Mouse (Mus musculus): Measurements from ENCODE around the gene Psmb3. TPM values are rescaled to one million over a fixed set of nuclear protein-coding genes. Genes with fewer than 3 reads are reported as not detected.

Psmb3 gene
- total and polyA plus RNA-seq, 3 experiments: 560 to 1,251 (median 863) TPM

- H3K27me3 ChIP-seq (replicated peaks): no peaks in the 10 kb centered on the region
- H3K4me3 ChIP-seq (replicated peaks in 1 of 3; ENCODE audit: low read depth in 2 of 3, low read length in 2 of 3, poor library complexity in 1 of 3): peak within 1 kb of the TSS; percentile 82 to 96 (median 82)
- dilution Hi-C loops (cut with MboI; ENCODE audit: extremely low pct_ligation_motif_present, extremely low pct_unique_long_range_greater_than_20kb, low sequenced_read_pairs) (no loop called here), in situ Hi-C loops (cut with MboI; ENCODE audit: low pct_ligation_motif_present, low pct_unique_long_range_greater_than_20kb, low sequenced_read_pairs) (no loop called here)
- peaks cover 26 to 38% of the 10 kb centered on the region in 2 experiments for H3K36me3 ChIP-seq (replicated peaks in 1 of 2; ENCODE audit: control insufficient read depth in 1 of 2, insufficient read depth in 1 of 2, low read length in 1 of 2)
- TF ChIP-seq NELFE (IDR thresholded peaks at IDR 0.05; ENCODE audit: low read depth, low read length) (peak; percentile 18; the same call in 1 of the 2 replicates), JUN (IDR thresholded peaks at IDR 0.05; ENCODE audit: insufficient read depth, low read depth, low read length) (no peak), JUND (conservative IDR thresholded peaks at IDR 0.05; ENCODE audit: low read depth, low read length) (no peak), ZNF384 (IDR thresholded peaks at IDR 0.05; ENCODE audit: low read depth, low read length) (no peak; the same call in 1 of the 2 replicates), TBP (conservative IDR thresholded peaks at IDR 0.05; ENCODE audit: low read depth, low read length) (0 out of 2 replicates have a peak, but pooled peaks have one; percentile 54), ZKSCAN1 (IDR thresholded peaks at IDR 0.05; ENCODE audit: borderline replicate concordance, low read depth, low read length) (no peak), CTCF (conservative IDR thresholded peaks at IDR 0.05 in 1 of 2, IDR thresholded peaks at IDR 0.05 in 1 of 2; ENCODE audit: low read depth in 2 of 2, low read length in 2 of 2) (no peak), GABPA (IDR thresholded peaks at IDR 0.05; ENCODE audit: insufficient replicate concordance, low read depth, low read length) (no peak), RCOR1 (conservative IDR thresholded peaks at IDR 0.05; ENCODE audit: low read depth, low read length) (no peak; the same call in 1 of the 2 replicates), CHD1 (IDR thresholded peaks at IDR 0.05; ENCODE audit: low read depth, low read length) (peak; percentile 66; the same call in 1 of the 2 replicates), RAD21 (IDR thresholded peaks at IDR 0.05; ENCODE audit: low read depth, low read length) (no peak), MYC (IDR thresholded peaks at IDR 0.05; ENCODE audit: low read depth, low read length) (no peak; the same call in 1 of the 2 replicates), MAX (IDR thresholded peaks at IDR 0.05; ENCODE audit: low read length) (peak; percentile 10; the same call in 1 of the 2 replicates), USF2 (conservative IDR thresholded peaks at IDR 0.05; ENCODE audit: low read depth, low read length) (no peak), UBTF (IDR thresholded peaks at IDR 0.05; ENCODE audit: low read depth, low read length) (peak; percentile 59; the same call in 1 of the 2 replicates), POLR2AphosphoS2 (IDR thresholded peaks at IDR 0.05; ENCODE audit: low read depth, low read length) (no peak), USF1 (IDR thresholded peaks at IDR 0.05; ENCODE audit: low read depth, low read length) (no peak), BHLHE40 (IDR thresholded peaks at IDR 0.05; ENCODE audit: low read depth, low read length) (peak; percentile 79), POLR2A (IDR thresholded peaks at IDR 0.05; ENCODE audit: low read depth, low read length) (peak; percentile 47; the same call in 1 of the 2 replicates), MAFK (IDR thresholded peaks at IDR 0.05; ENCODE audit: insufficient replicate concordance, low read length) (no peak), NRF1 (IDR thresholded peaks at IDR 0.05; ENCODE audit: low read depth, low read length) (0 out of 2 replicates have a peak, but pooled peaks have one; percentile 42), MEF2A (IDR thresholded peaks at IDR 0.05; ENCODE audit: borderline replicate concordance, low read depth, low read length) (no peak), TCF12 (IDR thresholded peaks at IDR 0.05; ENCODE audit: low read depth, low read length) (peak; percentile 46; the same call in 1 of the 2 replicates), HCFC1 (IDR thresholded peaks at IDR 0.05; ENCODE audit: low read depth, low read length) (peak; percentile 63), MXI1 (IDR thresholded peaks at IDR 0.05; ENCODE audit: low read depth, low read length) (peak; percentile 84), SIN3A (IDR thresholded peaks at IDR 0.05; ENCODE audit: low read length) (0 out of 2 replicates have a peak, but pooled peaks have one; percentile 75), ZMIZ1 (IDR thresholded peaks at IDR 0.05; ENCODE audit: low read depth, low read length) (peak; percentile 49; the same call in 1 of the 2 replicates), E2F4 (IDR thresholded peaks at IDR 0.05; ENCODE audit: insufficient replicate concordance, low read depth, low read length) (no peak), IRF4 (IDR thresholded peaks at IDR 0.05; ENCODE audit: low read depth, low read length) (peak; percentile 75), SMC3 (IDR thresholded peaks at IDR 0.05; ENCODE audit: low read depth, low read length) (no peak), MAZ (IDR thresholded peaks at IDR 0.05; ENCODE audit: low read depth, low read length) (peak; percentile 79; the same call in 1 of the 2 replicates), ZC3H11A (IDR thresholded peaks at IDR 0.05; ENCODE audit: low read depth, low read length) (no peak), EP300 (IDR thresholded peaks at IDR 0.05; ENCODE audit: low read length) (no peak), KAT2A (IDR thresholded peaks at IDR 0.05; ENCODE audit: insufficient replicate concordance, low read length) (no peak), ELF1 (IDR thresholded peaks at IDR 0.05; ENCODE audit: low read depth, low read length) (peak; percentile 42), PAX5 (IDR thresholded peaks at IDR 0.05; ENCODE audit: low read length) (no peak), ETS1 (conservative IDR thresholded peaks at IDR 0.05; ENCODE audit: low read depth, low read length) (no peak; the same call in 1 of the 2 replicates), CHD2 (IDR thresholded peaks at IDR 0.05; ENCODE audit: low read length) (peak; percentile 66)
- peak within 1 kb of the TSS; percentile 97 for H3K4me2 ChIP-seq (ENCODE audit: insufficient read depth, low read depth, poor library complexity, severe bottlenecking)
- peak within 1 kb of the TSS; percentile 89 for H3K9ac ChIP-seq (ENCODE audit: insufficient read depth, low read depth)
- H3K4me1 ChIP-seq (ENCODE audit: control insufficient read depth in 1 of 2, insufficient read depth in 2 of 2): peaks cover 9 to 27% of the 10 kb centered on the region in 2 experiments
- peak; percentile 75 for DNase-seq (ENCODE audit: extremely low read depth)
- peak within 1 kb of the TSS; percentile 94 for H3K27ac ChIP-seq (ENCODE audit: insufficient read depth, low read depth)
- peaks cover 5% of the 10 kb centered on the region for H3K9me3 ChIP-seq (replicated peaks; ENCODE audit: low read length)
- peaks cover 46% of the 10 kb centered on the region for H3K79me2 ChIP-seq (replicated peaks; ENCODE audit: control insufficient read depth, extremely low read depth, insufficient read depth, poor library complexity, severe bottlenecking)
These were observed 40.2 kb upstream of the Psmb3 start, which contains the start of gene Mllt6 for GRCm38 (mm10) chr11:97662893-97663527. TSS of gene Mllt6 (plus strand) at chr11:97663414.

Data from CH12.LX (cell line).